Mouse (Mus musculus) urinary bladder, postnatal 36 days (tissue): ENCODE measurements around the gene Nos1.

Experiments
- DNase-seq, 2 experiments: peaks; one replicate each; pipeline ENCODE4 v3.0.0; 2022; ENCODE audit warnings: low spot score in 2 of 2, mixed read lengths in 1 of 2

Gene Nos1

GRCm38 (mm10) chr5:117997434-117997970 lies 216.7 kb downstream of the Nos1 start:
- DNase-seq: no peak

DNA sequence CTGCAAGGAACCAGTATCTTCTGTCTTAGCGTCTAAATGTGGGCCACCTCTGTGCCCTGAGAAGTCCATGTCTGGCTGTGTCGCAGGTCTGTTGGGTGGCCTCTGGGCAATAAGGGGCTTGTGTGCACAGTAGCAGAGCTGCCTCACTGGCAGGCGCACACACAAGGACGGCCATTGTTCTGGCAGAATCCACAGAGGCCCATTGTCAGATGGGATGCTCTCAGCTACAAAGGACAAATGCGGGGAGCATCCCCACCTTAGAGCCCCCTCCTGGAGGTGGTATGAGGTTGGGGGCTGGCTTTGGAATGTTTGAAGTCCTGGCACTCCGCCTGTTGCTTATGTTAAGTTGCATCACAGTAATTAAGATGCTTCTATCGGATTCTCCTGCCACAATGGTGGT lies 218.2 kb downstream of the Nos1 start:
- no peak for DNase-seq

DNA sequence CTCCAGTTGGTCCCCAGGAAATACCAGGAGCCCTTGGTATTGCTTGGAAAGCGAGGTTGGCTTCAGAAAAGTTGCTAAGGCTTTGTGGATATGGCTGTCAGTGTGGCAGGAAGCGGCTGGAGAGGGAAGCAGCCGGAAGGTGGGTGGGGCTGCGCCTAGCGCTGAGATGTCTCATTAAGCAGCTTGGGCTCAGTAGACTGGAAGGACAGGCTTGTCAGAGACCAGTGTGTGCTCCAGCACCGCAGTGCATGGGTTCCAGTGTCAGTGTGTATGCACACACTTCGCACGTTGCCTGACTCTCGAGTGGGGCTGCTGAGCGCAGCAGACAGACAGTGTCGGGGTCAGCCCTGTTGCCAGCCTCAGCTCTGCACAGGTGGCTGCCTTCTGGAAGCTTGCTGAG lies 218.8 kb downstream of the Nos1 start:
- DNase-seq: no peak

GRCm38 (mm10) chr5:118002059-118002458 lies 221.2 kb downstream of the Nos1 start:
- peak; percentile 22 to 50 for DNase-seq

DNA sequence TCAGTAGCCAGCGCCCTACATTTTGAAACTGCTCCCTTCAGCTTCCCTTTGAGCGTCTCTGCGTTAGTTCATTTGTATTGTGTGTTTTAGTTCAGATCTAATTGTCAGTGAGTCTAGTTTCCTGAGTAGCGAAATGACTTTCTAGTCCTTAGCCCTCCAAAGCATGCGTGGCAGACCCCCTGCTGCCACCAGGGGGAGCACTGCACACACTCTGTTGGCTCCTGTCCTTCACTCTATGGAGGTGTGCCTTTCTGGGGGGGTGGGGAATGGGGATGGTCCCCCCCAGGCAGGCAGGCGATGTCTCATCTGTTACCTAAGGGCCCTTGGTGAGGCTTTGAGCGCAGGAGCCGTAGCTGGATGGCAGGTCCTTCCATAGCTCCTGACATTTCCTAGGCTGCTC lies 223.8 kb downstream of the Nos1 start:
- no peak for DNase-seq

DNA sequence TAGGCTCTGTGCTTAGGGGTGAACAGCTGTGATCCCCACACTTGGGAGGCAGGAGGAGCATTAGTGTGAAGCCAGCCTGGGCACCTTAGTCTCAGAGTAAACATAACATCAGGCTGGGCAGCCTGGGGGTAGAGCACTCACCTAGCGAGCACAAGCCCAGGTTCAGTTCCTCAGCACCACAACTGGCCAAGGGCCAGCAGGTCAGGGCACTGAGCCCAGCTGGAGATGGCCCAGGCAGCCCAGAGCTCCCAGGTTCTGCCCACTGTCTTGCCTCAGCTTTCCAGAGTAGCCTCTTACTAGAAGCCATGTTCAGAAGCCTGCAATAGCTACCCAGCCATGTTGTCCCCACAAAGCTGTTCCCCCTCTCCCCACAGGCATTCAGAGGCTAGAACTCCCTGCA lies 224.9 kb downstream of the Nos1 start:
- DNase-seq: peak in 1 of 2 experiments; percentile 32

DNA sequence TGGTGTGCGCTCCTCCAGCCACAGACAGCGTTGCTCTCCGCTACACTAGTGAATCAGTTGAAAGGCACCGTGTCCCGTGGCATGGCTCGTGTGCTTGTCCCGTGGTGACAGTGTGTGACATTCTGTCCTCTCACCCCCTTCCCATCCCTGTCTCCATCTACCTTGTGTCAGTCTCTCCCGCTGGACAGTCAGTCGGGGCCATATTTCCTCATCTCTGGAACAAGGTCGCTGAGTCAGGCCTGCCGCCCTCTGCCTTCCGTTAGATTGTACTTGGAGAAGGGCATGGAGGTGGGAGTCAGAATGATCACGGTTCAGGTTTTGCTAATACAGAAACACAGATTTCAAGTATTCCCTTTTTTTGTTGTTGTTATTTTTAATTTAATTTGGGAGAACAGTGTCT lies 227.5 kb downstream of the Nos1 start:
- DNase-seq: no peak
